Mouse (Mus musculus) large intestine, adult 2 months (tissue): ENCODE results near the gene Oser1. TPM values are rescaled to one million over a fixed set of nuclear protein-coding genes. Genes with fewer than 3 reads are reported as not detected.

Experiments
- DNase-seq: peaks from one replicate; pipeline ENCODE4 v3.0.0-alpha.2; 2012; ENCODE audit warnings: low read depth, low spot score
- WGBS: fragments of 180-500 bp; shearing (Covaris S2); methylation state at CpG from one replicate; pipeline ENCODE4 v1.1.7; 2018; 5-methylcytosine and 5-hydroxymethylcytosine counted together
- polyA plus RNA-seq: library from polyadenylated mRNA; depleted of rRNA; stranded (reverse); fragments of >200 nt; gene quantifications from 2 replicates; pipeline ENCODE4 v1.2.3, GENCODE M21; 2012; rRNA removed

Gene Oser1
- polyA plus RNA-seq, 1 experiment: 19.8 TPM

GRCm38 (mm10) chr2:163364785-163365541, 59.5 kb downstream of the Oser1 start:
- WGBS: 59% methylated on average over 18 of the region's 18 CpGs
- DNase-seq: no peak

GRCm38 (mm10) chr2:163362940-163363921, 61.3 kb downstream of the Oser1 start:
- WGBS: 61% methylated on average over 12 of the region's 12 CpGs
- DNase-seq: no peak

DNA sequence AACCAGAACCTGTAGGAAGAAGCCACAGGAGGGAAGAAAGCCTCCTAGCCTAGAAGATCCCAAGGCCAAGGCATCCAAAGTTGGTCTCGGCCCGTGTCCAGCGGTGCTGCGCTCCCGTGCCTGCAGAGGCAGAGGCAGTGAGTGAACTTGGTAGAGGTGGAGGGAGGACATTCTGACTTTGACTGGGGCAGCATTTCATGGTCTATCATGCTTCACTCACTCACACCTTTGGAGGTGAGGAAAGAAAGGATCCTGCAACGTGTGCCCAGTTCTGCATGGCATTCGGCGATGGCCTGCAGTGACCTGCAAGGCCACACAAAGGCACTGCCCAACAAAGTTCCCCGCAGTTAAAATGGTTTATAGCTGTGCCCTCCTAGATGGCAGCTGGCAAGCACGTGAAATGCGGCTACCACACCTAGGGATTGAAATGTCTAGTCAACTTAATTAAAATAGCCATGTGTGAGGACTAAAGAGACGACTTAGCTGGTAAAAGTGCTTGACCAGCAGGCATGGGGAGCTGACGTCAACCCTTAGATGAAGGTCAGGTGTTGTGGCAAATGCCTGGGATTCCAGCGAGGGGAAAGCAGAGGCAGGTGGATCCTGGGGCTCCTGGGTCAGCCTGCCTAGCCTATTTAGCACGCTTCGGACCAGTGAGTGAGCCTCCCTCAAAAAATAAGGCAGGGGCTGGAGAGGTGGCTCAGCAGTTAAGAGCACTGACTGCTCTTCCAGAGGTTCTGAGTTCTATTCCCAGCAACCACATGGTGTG, 63.5 kb downstream of the Oser1 start:
- no peak for DNase-seq
- WGBS: 65% methylated on average over 16 of the region's 16 CpGs

- DNase-seq: no peak
- WGBS: 46% methylated on average over 2 of the region's 2 CpGs
Measured at GRCm38 (mm10) chr2:163359253-163359652, 65.2 kb downstream of the Oser1 start.

- 62% methylated on average over 5 of the region's 5 CpGs for WGBS
- no peak for DNase-seq
Measured at GRCm38 (mm10) chr2:163358662-163359061, 65.8 kb downstream of the Oser1 start.

DNA sequence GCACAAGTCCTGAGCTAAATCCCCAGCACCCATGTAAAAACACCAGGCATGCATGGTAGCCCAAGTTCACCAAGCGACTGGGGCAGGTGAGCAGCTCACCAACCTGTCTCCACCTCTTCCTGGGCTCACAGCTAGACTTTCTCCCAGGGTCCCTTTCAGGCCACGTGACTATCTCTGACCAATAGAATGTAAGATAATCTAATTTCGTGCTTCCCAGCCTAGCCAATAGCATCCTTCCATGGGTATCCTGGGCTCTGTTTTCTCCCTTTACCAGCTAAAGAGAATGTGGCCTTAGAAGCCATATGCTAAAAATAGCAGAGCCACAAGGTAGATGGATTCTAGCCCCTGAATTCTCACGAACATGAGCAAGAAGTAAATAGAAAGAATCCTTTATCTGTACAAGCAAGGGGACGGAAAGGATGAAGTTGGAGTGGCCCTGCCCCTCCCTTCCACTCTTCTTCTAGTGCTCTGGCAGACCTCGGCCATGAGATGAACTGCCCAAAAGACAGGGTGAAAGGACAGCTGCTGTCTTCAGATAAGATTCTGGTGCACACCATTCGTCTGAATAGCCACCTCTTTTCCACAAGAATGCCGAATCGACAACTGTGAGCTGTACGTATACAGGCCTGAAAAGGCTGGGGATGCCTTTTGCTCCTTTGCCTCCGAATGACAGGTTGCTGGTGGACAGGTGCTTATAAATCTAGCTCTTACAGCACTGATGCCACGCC, 68.2 kb downstream of the Oser1 start:
- 67% methylated on average over 12 of the region's 12 CpGs for WGBS
- DNase-seq: no peak

Other genes with a start within 250 kb of the Oser1 start
- 3.4 and 5.9 TPM in 2 replicates for gene Tox2, start 221.6 kb downstream of the Oser1 start, polyA plus RNA-seq
- 17.8 and 18.1 TPM in 2 replicates for gene Jph2, start 26.7 kb downstream of the Oser1 start, polyA plus RNA-seq
- 0.86 and 1.9 TPM in 2 replicates for gene Gdap1l1, start 13.8 kb upstream of the Oser1 start, polyA plus RNA-seq
- 6.3 and 6.6 TPM in 2 replicates for gene Fitm2, start 47.9 kb upstream of the Oser1 start, polyA plus RNA-seq
- 3.2 and 4.6 TPM in 2 replicates for gene R3hdml, start 67.6 kb upstream of the Oser1 start, polyA plus RNA-seq
- 330 and 464 TPM in 2 replicates for gene Hnf4a, start 82.1 kb upstream of the Oser1 start, polyA plus RNA-seq
- gene Ttpal, start 177.6 kb upstream of the Oser1 start, polyA plus RNA-seq: 11.0 and 20.0 TPM in 2 replicates
- 292 and 419 TPM in 2 replicates for gene Serinc3, start 220.4 kb upstream of the Oser1 start, polyA plus RNA-seq
- gene Pkig, start 233.7 kb upstream of the Oser1 start, polyA plus RNA-seq: 107 TPM in 2 replicates